Mouse (Mus musculus) brain, embryonic 14.5 days (tissue): ENCODE results near the gene Rab11fip4.

Experiments
- CTCF ChIP-seq: fragments of 200-500 bp; IDR thresholded peaks from 2 replicates; pipeline ENCODE4 v1.5.1; 2012; ENCODE audit warnings: inconsistent platforms, mild to moderate bottlenecking, moderate library complexity, borderline replicate concordance; ENCODE audit not compliant: insufficient read depth, insufficient read length; ENCODE audit errors: extremely low read depth
- POLR2A ChIP-seq: fragments of 200-500 bp; IDR thresholded peaks from 2 replicates; pipeline ENCODE4 v1.6.1; 2012; ENCODE audit warnings: mild to moderate bottlenecking, inconsistent platforms, borderline replicate concordance; ENCODE audit not compliant: poor library complexity, insufficient read depth, insufficient read length, severe bottlenecking; ENCODE audit errors: extremely low read depth

GRCm38 (mm10) chr11:79680559-79680958 lies 89.5 kb downstream of the Rab11fip4 start:
- TF ChIP-seq CTCF = no peak
- no peak for TF ChIP-seq POLR2A
